Mouse (Mus musculus): ENCODE measurements around the gene Olfr354.

Olfr354 gene

GRCm38 (mm10) chr2:36905380-36905779, at the start of gene Olfr354:
Gene Olfr354, plus strand, starts transcription at chr2:36905680.
- no peak for DNase-seq (ENCODE audit: low read depth in 2 of 2, low spot score in 2 of 2)

GRCm38 (mm10) chr2:36862560-36862959, 42.9 kb upstream of the Olfr354 start, which contains the start of gene Olfr351:
Gene Olfr351, minus strand, starts transcription at chr2:36862660.
- no peak for DNase-seq (ENCODE audit: low read depth in 2 of 2, low spot score in 2 of 2)

- DNase-seq (ENCODE audit: low read depth in 2 of 2, low spot score in 2 of 2) = no peak
Measured at GRCm38 (mm10) chr2:36868160-36868559, 37.3 kb upstream of the Olfr354 start, which contains the start of gene Olfr352. Gene Olfr352, plus strand, starts transcription at chr2:36868460.

GRCm38 (mm10) chr2:36892836-36893235, 12.6 kb upstream of the Olfr354 start, which contains the start of gene Olfr353:
Gene Olfr353, minus strand, starts transcription at chr2:36892936.
- no peak for DNase-seq (ENCODE audit: low read depth in 2 of 2, low spot score in 2 of 2)

- DNase-seq (ENCODE audit: low read depth in 2 of 2, low spot score in 2 of 2) = no peak
Measured at GRCm38 (mm10) chr2:36897114-36897513, 8.4 kb upstream of the Olfr354 start.

GRCm38 (mm10) chr2:36928797-36929196, 23.3 kb downstream of the Olfr354 start, which contains the start of gene Olfr355:
Gene Olfr355, minus strand, starts transcription at chr2:36928897.
- no peak for DNase-seq (ENCODE audit: low read depth in 2 of 2, low spot score in 2 of 2)

- DNase-seq (ENCODE audit: low read depth in 2 of 2, low spot score in 2 of 2) = no peak
Measured at GRCm38 (mm10) chr2:36936821-36937220, 31.3 kb downstream of the Olfr354 start, which contains the start of gene Olfr356. Gene Olfr356, plus strand, starts transcription at chr2:36937121.
